Mouse (Mus musculus): ENCODE results near the gene Fcrl5.
"Not testable (repeated sequence)": the region's sequence is repeated elsewhere in the genome, so short reads cannot be mapped to it uniquely, and the experiment has no call there.

- not testable (repeated sequence) for TF ChIP-seq CTCF (IDR thresholded peaks at IDR 0.05; ENCODE audit: low read depth, low read length); POLR2A (IDR thresholded peaks at IDR 0.05; ENCODE audit: extremely low read depth, insufficient read depth, low read length)
These were observed 42.4 kb downstream of the Fcrl5 start for GRCm38 (mm10) chr3:87477948-87478347.
